Mouse (Mus musculus) liver, postnatal 0 days (tissue): ENCODE data around the gene Slc25a19.

ENCODE experiments used
- CTCF ChIP-seq: sonication (generic); IDR thresholded peaks from 2 replicates; pipeline ENCODE4 v1.5.1; 2016; ENCODE audit warnings: antibody characterized with exemption, low read depth
- EP300 ChIP-seq: IDR thresholded peaks from 2 replicates; pipeline ENCODE4 v1.6.1; 2016; ENCODE audit warnings: antibody characterized with exemption, low read depth, mild to moderate bottlenecking

DNA sequence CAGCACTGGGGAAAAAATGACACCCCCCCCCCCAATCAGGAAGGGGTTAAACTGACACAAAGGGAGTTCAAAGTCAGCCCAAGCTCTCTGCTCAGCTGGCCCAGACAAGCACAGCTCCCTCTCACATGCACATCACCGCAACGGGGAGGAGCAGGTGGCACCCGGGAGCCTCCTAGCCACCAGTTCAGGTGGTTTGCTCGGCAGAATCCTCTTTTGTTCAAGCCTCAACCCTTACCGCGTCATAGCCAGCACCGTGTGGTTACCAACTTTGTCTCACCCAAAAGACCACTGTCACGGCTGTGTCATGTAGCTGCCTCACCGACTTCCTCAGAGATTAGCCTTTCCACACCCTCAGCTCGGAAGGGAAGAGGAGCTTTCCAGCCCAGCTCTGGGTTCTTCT lies 15.2 kb upstream of the Slc25a19 start:
- TF ChIP-seq CTCF (no peak), EP300 (no peak)
